Mouse (Mus musculus) thymus, adult 2 months (tissue): Measurements from ENCODE around the gene Pla2g2d.

Experiments
- CTCF ChIP-seq: fragments of 200-500 bp; IDR thresholded peaks from 2 replicates; pipeline ENCODE4 v1.5.1; 2012; ENCODE audit warnings: mild to moderate bottlenecking, control low read depth, low read length, moderate library complexity, borderline replicate concordance; ENCODE audit not compliant: control insufficient read depth, poor library complexity, insufficient read depth; ENCODE audit errors: extremely low read depth
- POLR2A ChIP-seq: fragments of 200-500 bp; IDR thresholded peaks from 2 replicates; pipeline ENCODE4 v1.6.1; 2012; ENCODE audit warnings: mild to moderate bottlenecking, low read length, control low read depth, moderate library complexity; ENCODE audit not compliant: control insufficient read depth, poor library complexity, insufficient read depth; ENCODE audit errors: extremely low read depth

- no peak for TF ChIP-seq POLR2A
- TF ChIP-seq CTCF, result no peak
Observed at GRCm38 (mm10) chr4:138752603-138753002, 22.9 kb upstream of the Pla2g2d start.
